Mouse (Mus musculus) gastrocnemius, adult 2 months (tissue): ENCODE results near the gene Zbtb8a. TPM values are rescaled to one million over a fixed set of nuclear protein-coding genes. Genes with fewer than 3 reads are reported as not detected.
A peak's percentile ranks its signal among the peaks of the same experiment; 100 is the strongest.
"Not testable (repeated sequence)": the region's sequence is repeated elsewhere in the genome, so short reads cannot be mapped to it uniquely, and the experiment has no call there.

Source experiments
- DNase-seq: peaks from one replicate; pipeline ENCODE4 v3.0.0; 2022
- H3K27ac ChIP-seq: fragments of 200-600 bp; 2 replicates; pipeline ENCODE4 v1.8.1; 2022; ENCODE audit warnings: mild to moderate bottlenecking
- H3K4me3 ChIP-seq: fragments of 200-600 bp; 2 replicates; pipeline ENCODE4 v1.8.1; 2022; ENCODE audit warnings: mild to moderate bottlenecking, moderate library complexity
- CTCF ChIP-seq: fragments of 200-600 bp; IDR thresholded peaks from 2 replicates; pipeline ENCODE4 v1.8.1; 2022; ENCODE audit warnings: antibody characterized with exemption, mild to moderate bottlenecking, moderate library complexity
- intact Hi-C: fragments of 180-260 bp; cut with DNase I; formaldehyde crosslinking; loops from one replicate; pipeline ENCODE4 v1.15.1; 2025
- total RNA-seq, 2 experiments: library from RNA; stranded (reverse); gene quantifications; 2 replicates each; pipeline ENCODE4 v1.2.3; 2021

Gene Zbtb8a
- total RNA-seq, 2 experiments from 2014 or later: 0.61 to 1.3 TPM

DNA sequence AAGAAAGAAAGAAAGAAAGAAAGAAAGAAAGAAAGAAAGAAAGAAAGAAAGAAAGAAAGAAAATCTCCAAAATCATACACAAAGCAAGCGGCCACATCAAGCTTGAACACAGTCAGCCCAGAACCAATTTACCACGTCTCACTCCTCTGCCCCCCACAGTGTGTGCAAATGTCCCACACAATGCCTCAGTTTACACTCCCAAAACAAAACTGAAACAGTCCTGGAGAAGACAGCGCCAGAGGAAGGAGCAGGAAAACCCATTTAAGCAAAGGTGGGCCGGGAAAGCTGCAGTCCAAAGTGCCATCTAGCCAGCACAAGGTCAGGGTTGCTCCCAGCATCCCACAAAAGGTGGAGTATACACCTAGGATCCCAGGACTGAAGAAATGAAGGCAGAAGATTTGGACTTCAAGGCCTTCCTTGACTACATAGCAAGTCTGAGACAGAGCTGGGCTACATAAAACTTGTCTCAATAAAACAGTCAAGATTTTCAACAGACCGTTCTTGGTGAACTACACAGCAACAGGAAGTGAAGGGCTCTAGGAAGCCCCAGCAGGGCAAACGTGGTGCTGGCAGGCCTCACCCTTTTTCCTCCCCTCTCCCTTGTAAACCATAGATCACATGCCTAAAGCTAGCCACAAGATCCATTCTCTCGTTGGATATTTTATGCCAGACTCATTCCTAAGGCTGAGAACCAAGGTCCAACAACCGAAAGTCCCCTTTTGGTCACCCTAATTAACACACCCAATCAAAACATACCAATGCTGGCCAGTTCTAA, 4.5 kb downstream of the Zbtb8a start:
- H3K27ac ChIP-seq: no peak overlapping the region
- no peak overlapping the region for H3K4me3 ChIP-seq
- no peak for TF ChIP-seq CTCF
- intact Hi-C loops: no loop called here
- DNase-seq: no peak

DNA sequence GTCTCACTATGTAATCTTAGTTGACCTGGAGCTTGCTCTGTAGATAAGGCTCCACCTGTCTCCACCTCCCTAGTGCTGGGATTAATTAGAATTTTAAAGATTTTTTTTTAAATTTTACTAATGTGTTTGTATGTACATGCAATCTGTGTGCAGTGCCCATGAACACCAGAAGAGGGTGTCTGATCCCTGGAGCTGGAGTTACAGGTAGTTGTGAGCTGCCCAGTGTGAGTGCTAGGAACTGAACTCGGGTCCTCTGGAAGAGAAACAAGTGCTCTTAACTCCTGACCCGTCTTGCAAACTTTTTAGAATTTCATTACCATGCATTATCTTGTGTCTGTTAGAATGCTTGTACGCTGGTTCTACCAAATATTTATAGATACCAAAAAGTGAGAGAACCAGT, 6.5 kb downstream of the Zbtb8a start:
- no peak overlapping the region for H3K27ac ChIP-seq

DNA sequence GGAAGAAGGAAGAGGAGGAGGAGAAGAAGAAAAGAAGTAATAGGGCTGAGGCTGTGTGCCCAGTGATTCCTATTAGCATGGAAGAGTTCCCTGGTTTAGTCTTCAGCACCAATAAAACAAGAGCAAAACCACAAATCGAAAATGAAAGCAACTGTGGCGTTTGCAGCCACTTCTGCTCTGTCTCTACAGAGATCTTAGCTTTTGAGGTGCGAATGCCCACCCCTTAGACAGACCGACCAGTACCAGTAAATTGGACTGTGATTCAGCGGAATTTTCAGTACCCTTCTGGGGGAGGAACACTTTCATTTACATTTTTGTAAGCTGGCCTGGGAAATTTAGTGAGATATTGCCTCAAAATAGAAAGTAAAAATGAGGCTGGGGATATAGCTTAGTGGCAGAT, 12.7 kb downstream of the Zbtb8a start:
- Histone ChIP-seq H3K27ac (peak overlapping the region; percentile 41; the same call in 1 of the 2 replicates), H3K4me3 (peak overlapping the region; percentile 37)
- TF ChIP-seq CTCF: no peak
- DNase-seq: no peak
- intact Hi-C loops: no loop called here

More for the DNA sequence above, 6.5 kb downstream of the Zbtb8a start:
- DNase-seq: no peak
- intact Hi-C loops: no loop called here
- TF ChIP-seq CTCF: no peak; the same call in 1 of the 2 replicates
- H3K4me3 ChIP-seq: no peak overlapping the region

DNA sequence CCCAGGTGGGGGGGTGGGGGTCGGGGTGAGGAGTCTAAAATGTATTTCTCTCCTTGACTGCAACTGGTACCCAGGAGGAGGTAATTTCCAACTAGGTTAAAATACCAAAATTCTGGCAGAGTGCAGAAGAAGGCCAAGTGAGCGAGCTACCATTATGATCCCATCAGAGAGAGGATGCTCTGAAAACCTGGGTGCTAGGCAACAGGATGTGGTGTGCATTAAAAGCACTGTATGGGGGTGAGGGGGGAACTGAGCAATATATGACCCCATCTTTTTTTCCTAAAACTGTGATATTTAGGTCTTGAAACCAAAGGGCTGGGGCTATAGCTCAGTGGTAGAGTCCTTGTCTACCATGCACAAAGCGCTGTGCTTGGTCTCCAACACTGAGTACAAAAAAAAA, 13.5 kb downstream of the Zbtb8a start:
- no peak for DNase-seq
- H3K27ac ChIP-seq: no peak overlapping the region
- no peak for TF ChIP-seq CTCF
- intact Hi-C loops: no loop called here
- H3K4me3 ChIP-seq: no peak overlapping the region

DNA sequence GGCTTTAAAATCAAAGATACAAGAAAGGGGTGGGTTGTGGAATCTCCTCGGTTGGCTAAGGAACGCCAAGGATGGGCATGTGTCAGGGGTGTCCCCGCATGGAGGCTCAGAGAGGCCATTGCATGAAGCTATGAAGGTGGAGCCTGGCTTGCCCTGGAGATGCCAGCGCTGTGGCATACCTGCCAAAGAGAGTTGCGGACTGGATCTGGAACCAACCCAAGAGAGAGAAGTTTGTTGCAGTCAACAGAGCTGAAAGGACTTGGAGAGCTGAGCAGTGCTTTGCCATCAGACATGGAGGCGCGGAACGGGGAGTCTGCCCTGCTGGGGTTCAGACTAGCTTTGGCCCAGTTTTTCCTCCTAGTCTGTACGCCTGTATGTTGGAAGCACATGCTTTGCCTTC, 14.5 kb downstream of the Zbtb8a start:
- H3K27ac ChIP-seq: no peak overlapping the region
- DNase-seq: no peak
- intact Hi-C loops: no loop called here
- H3K4me3 ChIP-seq: no peak overlapping the region
- TF ChIP-seq CTCF: no peak

DNA sequence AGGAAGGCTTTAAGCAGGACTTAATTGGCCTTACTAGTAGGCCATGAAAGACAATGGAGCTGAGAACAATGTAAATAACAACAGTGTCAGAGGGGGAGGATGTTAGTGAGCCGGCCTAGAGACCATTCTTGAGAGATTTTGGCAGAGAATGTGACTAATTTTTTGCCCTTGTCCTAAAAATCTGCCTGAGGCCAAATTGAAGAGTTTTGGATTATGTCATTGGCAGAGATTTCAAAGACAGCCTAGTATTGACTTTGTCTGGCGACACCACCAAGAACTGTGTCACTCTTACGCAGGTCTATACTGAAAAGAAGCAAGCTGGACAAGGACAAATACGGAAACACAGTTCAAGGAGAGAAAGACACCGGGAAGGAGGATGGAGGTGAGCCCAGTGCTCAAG, 15.1 kb downstream of the Zbtb8a start:
- H3K27ac ChIP-seq: no peak overlapping the region
- no peak for DNase-seq
- intact Hi-C loops: no loop called here
- no peak overlapping the region for H3K4me3 ChIP-seq
- TF ChIP-seq CTCF: no peak

DNA sequence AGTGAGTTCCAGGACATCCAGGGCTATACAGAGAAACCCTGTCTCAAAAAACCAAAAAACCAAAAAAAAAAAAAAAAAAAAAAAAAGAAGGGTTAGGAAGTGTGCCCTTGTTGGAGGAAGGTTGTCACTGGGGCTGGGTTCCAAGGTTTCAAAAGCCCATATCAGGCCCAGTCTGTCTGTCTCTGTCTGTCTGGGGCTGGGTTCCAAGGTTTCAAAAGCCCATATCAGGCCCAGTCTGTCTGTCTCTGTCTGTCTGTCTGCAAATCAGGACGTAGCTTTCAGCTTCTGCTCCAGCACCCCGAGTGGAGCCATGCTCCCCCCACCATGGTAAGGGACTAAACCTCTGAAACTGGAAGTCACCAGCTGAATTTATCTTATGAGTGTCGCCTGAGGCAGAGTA, 15.7 kb downstream of the Zbtb8a start:
- intact Hi-C loops, H3K4me3 ChIP-seq, DNase-seq, H3K27ac ChIP-seq: not testable (repeated sequence)

DNA sequence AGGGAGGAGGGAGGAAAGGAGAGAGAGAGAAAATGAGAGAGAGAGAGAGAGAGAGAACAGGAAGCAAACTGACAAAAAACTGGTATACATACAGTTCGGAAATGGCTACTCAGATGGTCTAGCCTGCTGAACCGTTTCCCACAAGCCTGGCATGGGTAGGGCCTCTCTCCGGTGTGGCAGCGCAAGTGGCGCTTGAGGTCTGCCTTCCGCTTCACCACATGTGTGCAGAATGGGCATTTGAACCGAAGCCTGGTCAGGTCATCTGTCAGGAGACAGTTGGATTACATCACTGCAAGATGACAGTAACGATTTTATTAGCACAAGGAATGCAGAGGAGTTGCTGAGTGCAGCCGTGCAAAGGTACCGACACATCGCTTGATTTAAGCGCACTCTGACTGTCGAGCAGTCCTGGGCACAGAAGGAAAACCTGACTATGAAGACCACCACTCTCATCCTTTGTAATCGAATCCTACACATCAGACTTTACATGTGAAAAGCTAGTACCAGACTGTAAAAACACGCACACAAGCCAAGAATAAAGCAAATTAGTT, 20.2 kb downstream of the Zbtb8a start:
- TF ChIP-seq CTCF: no peak
- intact Hi-C loops: no loop called here
- DNase-seq: no peak
- H3K4me3 ChIP-seq: no peak overlapping the region
- no peak overlapping the region for H3K27ac ChIP-seq

DNA sequence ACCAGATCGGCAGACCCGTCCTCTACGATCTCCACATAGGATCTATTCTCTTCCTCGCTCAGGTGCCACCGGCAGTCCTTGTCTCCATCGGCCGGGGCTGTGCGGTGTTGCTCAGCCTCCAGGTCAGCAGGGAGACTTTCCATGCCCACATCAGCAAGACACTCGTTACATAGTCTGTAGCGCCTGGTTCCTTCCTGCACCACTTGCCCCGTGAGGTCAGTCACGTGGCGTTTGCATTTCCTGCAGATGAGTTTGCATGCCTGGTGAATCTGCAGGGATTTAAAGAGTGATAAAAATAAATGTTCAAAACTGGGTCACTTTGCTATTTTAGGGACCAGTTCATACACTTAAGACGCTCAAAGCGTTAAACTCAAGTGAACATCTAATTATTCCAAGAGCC, 23.7 kb downstream of the Zbtb8a start:
- Histone ChIP-seq H3K4me3 (peak overlapping the region; percentile 46), H3K27ac (0 out of 2 replicates have a peak overlapping the region, but pooled peaks have one; percentile 12)
- intact Hi-C loops: no loop called here
- TF ChIP-seq CTCF: no peak
- peak; percentile 22 for DNase-seq

DNA sequence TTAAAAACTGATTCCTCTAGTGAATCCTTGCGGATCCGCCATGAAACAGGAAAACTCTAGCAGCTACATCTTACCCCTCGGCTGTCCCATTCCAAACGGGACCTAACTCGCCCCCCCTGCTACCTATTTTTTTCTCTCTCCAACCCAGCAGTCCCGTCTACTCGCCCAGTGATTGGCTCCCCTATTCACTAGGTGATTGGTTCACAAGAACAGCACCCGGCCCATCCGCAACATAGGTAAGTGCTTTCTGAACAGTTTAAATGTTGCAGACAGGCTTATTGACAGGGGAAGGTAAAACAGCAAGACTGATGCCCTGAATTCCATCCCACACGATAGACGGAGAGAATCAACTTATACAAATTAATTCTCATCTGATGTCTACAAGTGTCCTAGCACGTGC, 24.7 kb downstream of the Zbtb8a start:
- TF ChIP-seq CTCF: no peak
- Histone ChIP-seq H3K4me3 (no peak overlapping the region), H3K27ac (no peak overlapping the region)
- intact Hi-C loops: no loop called here
- no peak for DNase-seq

DNA sequence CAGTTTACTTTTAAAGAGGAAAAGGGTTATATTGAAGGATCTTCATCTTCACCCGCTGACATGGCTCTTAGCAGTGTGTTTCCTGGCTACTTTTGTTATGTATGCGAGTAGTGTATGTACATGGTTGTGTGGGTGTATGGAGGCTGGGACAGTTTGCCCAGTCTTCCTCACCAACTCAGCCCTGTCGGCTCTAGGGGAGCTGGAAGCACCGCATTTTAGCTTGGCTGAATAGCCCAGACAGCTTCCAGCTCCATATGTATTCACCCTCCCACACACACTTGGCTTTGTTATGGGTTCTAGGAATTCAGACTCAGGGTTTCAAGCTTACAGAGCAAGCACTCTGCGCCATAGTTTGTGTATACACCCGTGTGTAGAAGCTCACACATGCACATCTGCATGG, 26.8 kb downstream of the Zbtb8a start:
- no peak for TF ChIP-seq CTCF
- Histone ChIP-seq H3K27ac (no peak overlapping the region), H3K4me3 (no peak overlapping the region)
- intact Hi-C loops: loop anchor here (1.0 kb wide), 1 partner anchor 100 kb away; no protein-coding TSS in a partner anchor
- no peak for DNase-seq

DNA sequence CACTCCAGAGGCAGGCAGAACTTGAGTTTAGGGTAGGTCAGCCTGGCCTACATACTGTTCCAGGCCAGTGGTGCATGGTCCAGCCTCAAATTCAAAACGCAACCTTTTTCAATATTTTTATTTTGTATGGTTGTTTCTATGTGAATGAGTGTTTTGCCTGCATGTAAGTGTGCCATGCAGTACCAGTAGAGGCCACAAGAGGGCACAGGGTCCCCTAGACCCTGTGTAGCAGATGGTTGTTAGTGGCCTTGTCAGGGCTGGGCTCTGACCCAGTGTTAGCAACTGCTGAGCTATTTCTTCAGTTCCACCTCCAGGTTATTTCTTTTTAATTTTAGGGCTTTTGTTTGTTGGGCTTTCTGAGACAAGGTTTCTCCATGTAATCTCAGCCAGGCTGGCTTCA, 27.3 kb downstream of the Zbtb8a start:
- TF ChIP-seq CTCF: peak; percentile 94
- Histone ChIP-seq H3K27ac (no peak overlapping the region), H3K4me3 (no peak overlapping the region)
- intact Hi-C loops: loop anchor here (1.0 kb wide), 2 partner anchors 101 to 105 kb away; no protein-coding TSS in a partner anchor
- peak; percentile 81 for DNase-seq

DNA sequence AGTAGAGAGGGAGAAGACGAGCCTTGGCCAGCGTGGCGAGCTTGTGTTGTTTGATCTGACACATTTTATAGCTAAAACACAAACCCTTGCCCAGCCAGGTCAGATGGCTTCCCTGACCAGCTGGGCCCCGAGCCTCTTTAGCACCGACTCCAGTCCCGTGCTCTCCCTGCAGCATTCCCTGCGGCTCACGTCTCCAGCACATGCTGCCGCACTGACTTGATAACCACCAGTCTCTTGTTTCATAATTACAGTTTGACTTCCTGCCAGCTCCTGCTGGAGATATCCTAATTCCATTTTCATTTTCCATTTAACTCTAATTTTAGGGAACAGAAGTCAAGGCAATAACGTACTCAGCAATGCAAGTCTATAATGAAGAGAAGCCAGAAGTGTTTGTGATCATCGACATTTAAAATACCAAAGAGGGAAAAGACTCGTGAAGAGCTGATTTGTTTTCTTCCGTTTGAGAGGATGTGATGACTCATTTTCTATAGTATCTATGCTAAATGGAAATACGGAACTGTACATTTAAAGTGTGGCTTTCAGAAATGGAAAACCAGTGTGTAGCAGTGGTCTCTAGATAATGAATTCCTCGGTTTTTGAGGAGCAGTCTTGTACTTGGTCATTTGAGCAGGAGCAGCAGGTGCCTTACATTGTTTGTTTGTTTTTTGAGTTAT, 31.3 kb downstream of the Zbtb8a start:
- no peak overlapping the region for H3K27ac ChIP-seq
- no peak for TF ChIP-seq CTCF
- H3K4me3 ChIP-seq: no peak overlapping the region
- no peak for DNase-seq
- intact Hi-C loops: no loop called here

DNA sequence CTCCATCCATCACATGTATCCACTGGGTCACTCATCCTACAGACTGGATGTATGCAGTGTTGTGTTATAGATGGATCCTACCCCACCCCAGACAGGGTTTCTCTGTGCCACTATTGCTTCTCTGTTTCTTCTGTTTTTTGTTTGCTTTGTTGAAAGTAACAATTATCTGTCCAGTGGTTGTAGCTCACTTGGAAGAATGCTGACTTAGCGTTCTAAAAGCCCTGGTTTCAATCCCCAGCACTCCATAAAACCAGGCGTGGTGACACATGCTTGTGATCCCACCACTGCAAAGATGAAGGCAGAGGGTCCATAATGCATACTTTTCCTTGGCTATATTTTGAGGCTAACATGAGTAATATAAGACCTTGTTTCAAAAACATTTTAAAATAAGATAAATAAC, 35.2 kb downstream of the Zbtb8a start:
- DNase-seq: no peak
- TF ChIP-seq CTCF: no peak
- Histone ChIP-seq H3K4me3 (no peak overlapping the region), H3K27ac (no peak overlapping the region)
- intact Hi-C loops: no loop called here
